Mouse (Mus musculus): ENCODE measurements at regions not wholly inside any gene's neighbourhood (a gene's known extent, or its start where the extent isn't known, plus 50 kb on each side); places are given as distances from the start of the nearest gene placed in this dataset.

DNA sequence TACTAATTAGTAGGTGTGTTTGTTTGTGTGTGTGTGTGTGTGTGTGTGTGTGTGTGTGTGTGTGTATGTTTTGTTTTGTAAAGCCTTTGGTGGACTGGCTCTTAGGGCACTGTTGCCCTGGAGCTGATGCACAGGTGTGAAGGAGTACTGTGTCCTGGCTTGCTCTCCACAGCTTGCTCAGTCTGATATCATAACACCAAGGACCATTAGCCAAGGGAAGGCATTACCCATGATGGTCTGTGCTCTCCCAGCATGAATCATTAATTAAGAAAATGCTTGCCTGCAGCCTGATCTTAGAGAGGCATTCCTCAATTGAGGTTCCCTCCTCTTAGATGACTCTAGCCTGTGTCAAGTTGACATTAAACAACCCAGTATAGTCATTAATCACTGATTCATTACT lies 54.7 kb downstream of the Spry2 start:
- TF ChIP-seq USF1 (IDR thresholded peaks at IDR 0.05; ENCODE audit: low read depth, low read length) (no peak), PAX5 (IDR thresholded peaks at IDR 0.05; ENCODE audit: low read length) (no peak), RAD21 (IDR thresholded peaks at IDR 0.05; ENCODE audit: low read depth, low read length) (no peak), MXI1 (IDR thresholded peaks at IDR 0.05; ENCODE audit: low read depth, low read length) (no peak), MAZ (IDR thresholded peaks at IDR 0.05; ENCODE audit: low read depth, low read length) (no peak), ZKSCAN1 (IDR thresholded peaks at IDR 0.05; ENCODE audit: borderline replicate concordance, low read depth, low read length) (no peak), MAFK (IDR thresholded peaks at IDR 0.05; ENCODE audit: insufficient replicate concordance, low read length) (no peak), EP300 (IDR thresholded peaks at IDR 0.05; ENCODE audit: low read length) (no peak), GABPA (IDR thresholded peaks at IDR 0.05; ENCODE audit: insufficient replicate concordance, low read depth, low read length) (no peak), E2F4 (IDR thresholded peaks at IDR 0.05; ENCODE audit: insufficient replicate concordance, low read depth, low read length) (no peak), MYC (IDR thresholded peaks at IDR 0.05; ENCODE audit: low read depth, low read length) (no peak), USF2 (conservative IDR thresholded peaks at IDR 0.05; ENCODE audit: low read depth, low read length) (no peak), ZMIZ1 (IDR thresholded peaks at IDR 0.05; ENCODE audit: low read depth, low read length) (no peak)
- Histone ChIP-seq H3K4me2 (ENCODE audit: insufficient read depth, low read depth, poor library complexity, severe bottlenecking) (no peak overlapping the region), H3K9ac (ENCODE audit: insufficient read depth, low read depth) (no peak overlapping the region), H3K36me3 (replicated peaks in 1 of 2; ENCODE audit: control insufficient read depth in 1 of 2, insufficient read depth in 1 of 2, low read length in 1 of 2) (no peaks in the 10 kb centered on the region), H3K27me3 (replicated peaks) (no peaks in the 10 kb centered on the region), H3K9me3 (replicated peaks; ENCODE audit: low read length) (peaks cover 16% of the 10 kb centered on the region), H3K79me2 (replicated peaks; ENCODE audit: control insufficient read depth, extremely low read depth, insufficient read depth, poor library complexity, severe bottlenecking) (no peaks in the 10 kb centered on the region), H3K4me3 (replicated peaks in 1 of 3; ENCODE audit: low read depth in 2 of 3, low read length in 2 of 3, poor library complexity in 1 of 3) (no peak overlapping the region), H3K4me1 (ENCODE audit: control insufficient read depth in 1 of 2, insufficient read depth in 2 of 2) (no peaks in the 10 kb centered on the region), H3K27ac (ENCODE audit: insufficient read depth, low read depth) (no peak overlapping the region)
- in situ Hi-C loops (cut with MboI; ENCODE audit: low pct_ligation_motif_present, low pct_unique_long_range_greater_than_20kb, low sequenced_read_pairs): no loop called here
- no peak for DNase-seq (ENCODE audit: extremely low read depth)
- dilution Hi-C loops (cut with MboI; ENCODE audit: extremely low pct_ligation_motif_present, extremely low pct_unique_long_range_greater_than_20kb, low sequenced_read_pairs): no loop called here

DNA sequence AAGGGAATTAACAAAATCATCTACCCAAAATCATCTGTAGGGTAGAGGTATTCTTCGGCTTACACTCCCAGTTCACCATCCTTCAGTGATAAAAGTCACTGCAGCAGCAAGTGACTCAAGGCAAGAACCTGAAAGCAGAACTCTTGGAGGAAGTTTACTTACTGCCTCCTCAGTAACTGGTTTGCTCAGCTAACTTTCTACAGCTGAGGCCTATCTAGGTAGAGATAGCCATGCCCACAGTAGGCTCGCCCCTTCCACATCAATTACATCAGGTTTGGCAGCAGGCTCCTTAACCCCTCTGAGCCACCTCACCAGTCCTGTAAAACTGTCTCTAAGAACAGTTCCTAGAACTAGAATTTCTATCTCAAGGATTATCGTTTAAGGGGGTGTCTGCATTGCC lies 59.1 kb downstream of the Spry2 start:
- dilution Hi-C loops (cut with MboI; ENCODE audit: extremely low pct_ligation_motif_present, extremely low pct_unique_long_range_greater_than_20kb, low sequenced_read_pairs): no loop called here
- no peak overlapping the region for H3K4me2 ChIP-seq (ENCODE audit: insufficient read depth, low read depth, poor library complexity, severe bottlenecking)
- H3K36me3 ChIP-seq (replicated peaks in 1 of 2; ENCODE audit: control insufficient read depth in 1 of 2, insufficient read depth in 1 of 2, low read length in 1 of 2): no peaks in the 10 kb centered on the region
- no peaks in the 10 kb centered on the region for H3K4me1 ChIP-seq (ENCODE audit: control insufficient read depth in 1 of 2, insufficient read depth in 2 of 2)
- H3K27ac ChIP-seq (ENCODE audit: insufficient read depth, low read depth): no peak overlapping the region
- no peak for DNase-seq (ENCODE audit: extremely low read depth)
- in situ Hi-C loops (cut with MboI; ENCODE audit: low pct_ligation_motif_present, low pct_unique_long_range_greater_than_20kb, low sequenced_read_pairs): no loop called here
- H3K27me3 ChIP-seq (replicated peaks): no peaks in the 10 kb centered on the region
- H3K4me3 ChIP-seq (replicated peaks in 1 of 3; ENCODE audit: low read depth in 2 of 3, low read length in 2 of 3, poor library complexity in 1 of 3): no peak overlapping the region
- TF ChIP-seq IRF4 (IDR thresholded peaks at IDR 0.05; ENCODE audit: low read depth, low read length) (no peak), GABPA (IDR thresholded peaks at IDR 0.05; ENCODE audit: insufficient replicate concordance, low read depth, low read length) (no peak), E2F4 (IDR thresholded peaks at IDR 0.05; ENCODE audit: insufficient replicate concordance, low read depth, low read length) (no peak), ELF1 (IDR thresholded peaks at IDR 0.05; ENCODE audit: low read depth, low read length) (no peak), NELFE (IDR thresholded peaks at IDR 0.05; ENCODE audit: low read depth, low read length) (no peak)
- H3K9me3 ChIP-seq (replicated peaks; ENCODE audit: low read length): peaks cover 6% of the 10 kb centered on the region
- no peak overlapping the region for H3K9ac ChIP-seq (ENCODE audit: insufficient read depth, low read depth)
- no peaks in the 10 kb centered on the region for H3K79me2 ChIP-seq (replicated peaks; ENCODE audit: control insufficient read depth, extremely low read depth, insufficient read depth, poor library complexity, severe bottlenecking)

Data from CH12.LX (cell line).